Mouse (Mus musculus): ENCODE data around the gene Lrrfip2. TPM values are rescaled to one million over a fixed set of nuclear protein-coding genes. Genes with fewer than 3 reads are reported as not detected.

Lrrfip2 gene
- polyA plus RNA-seq, 1 experiment, result 39.2 TPM

- H3K4me3 ChIP-seq (ENCODE audit: insufficient read depth, low read length), result no peak overlapping the region
- TF ChIP-seq CTCF (IDR thresholded peaks at IDR 0.05; ENCODE audit: borderline replicate concordance, insufficient read depth, low read length), result no peak
- H3K27ac ChIP-seq (ENCODE audit: insufficient read depth, low read length), result no peak overlapping the region
- H3K4me1 ChIP-seq (ENCODE audit: control insufficient read depth, insufficient read depth, low read length), result peaks cover 13% of the 10 kb centered on the region
Measured at GRCm38 (mm10) chr9:111152314-111152897, 35.0 kb downstream of the Lrrfip2 start.

GRCm38 (mm10) chr9:111153026-111153425 is 35.6 kb downstream of the Lrrfip2 start:
- Histone ChIP-seq H3K4me1 (ENCODE audit: control insufficient read depth, insufficient read depth, low read length) (peaks cover 13% of the 10 kb centered on the region), H3K4me3 (ENCODE audit: insufficient read depth, low read length) (no peak overlapping the region), H3K27ac (ENCODE audit: insufficient read depth, low read length) (no peak overlapping the region)
- TF ChIP-seq CTCF (IDR thresholded peaks at IDR 0.05; ENCODE audit: borderline replicate concordance, insufficient read depth, low read length) (no peak), POLR2A (IDR thresholded peaks at IDR 0.05; ENCODE audit: low read depth, low read length) (no peak)

- Histone ChIP-seq H3K27ac (ENCODE audit: insufficient read depth, low read length) (no peak overlapping the region), H3K4me3 (ENCODE audit: insufficient read depth, low read length) (no peak overlapping the region), H3K4me1 (ENCODE audit: control insufficient read depth, insufficient read depth, low read length) (no peaks in the 10 kb centered on the region)
- TF ChIP-seq POLR2A (IDR thresholded peaks at IDR 0.05; ENCODE audit: low read depth, low read length) (no peak), CTCF (IDR thresholded peaks at IDR 0.05; ENCODE audit: borderline replicate concordance, insufficient read depth, low read length) (no peak)
Measured at GRCm38 (mm10) chr9:111155764-111156458, 38.5 kb downstream of the Lrrfip2 start.

- peaks cover 3% of the 10 kb centered on the region; the same call in 1 of the 2 replicates for H3K4me1 ChIP-seq (ENCODE audit: control insufficient read depth, insufficient read depth, low read length)
- H3K27ac ChIP-seq (ENCODE audit: insufficient read depth, low read length), result no peak overlapping the region
- TF ChIP-seq CTCF (IDR thresholded peaks at IDR 0.05; ENCODE audit: borderline replicate concordance, insufficient read depth, low read length) (no peak), POLR2A (IDR thresholded peaks at IDR 0.05; ENCODE audit: low read depth, low read length) (no peak)
- H3K4me3 ChIP-seq (ENCODE audit: insufficient read depth, low read length), result no peak overlapping the region
Measured at GRCm38 (mm10) chr9:111159562-111159961, 42.2 kb downstream of the Lrrfip2 start.

- Histone ChIP-seq H3K4me3 (ENCODE audit: insufficient read depth, low read length) (no peak overlapping the region), H3K4me1 (ENCODE audit: control insufficient read depth, insufficient read depth, low read length) (peaks cover 3% of the 10 kb centered on the region; the same call in 1 of the 2 replicates), H3K27ac (ENCODE audit: insufficient read depth, low read length) (no peak overlapping the region)
- TF ChIP-seq CTCF (IDR thresholded peaks at IDR 0.05; ENCODE audit: borderline replicate concordance, insufficient read depth, low read length) (no peak), POLR2A (IDR thresholded peaks at IDR 0.05; ENCODE audit: low read depth, low read length) (no peak)
Measured at GRCm38 (mm10) chr9:111161213-111161612, 43.8 kb downstream of the Lrrfip2 start.

GRCm38 (mm10) chr9:111166612-111167011 is 49.2 kb downstream of the Lrrfip2 start:
- H3K4me1 ChIP-seq (ENCODE audit: control insufficient read depth, insufficient read depth, low read length), result peaks cover 3% of the 10 kb centered on the region; the same call in 1 of the 2 replicates
- H3K4me3 ChIP-seq (ENCODE audit: insufficient read depth, low read length), result no peak overlapping the region
- H3K27ac ChIP-seq (ENCODE audit: insufficient read depth, low read length), result no peak overlapping the region
- TF ChIP-seq POLR2A (IDR thresholded peaks at IDR 0.05; ENCODE audit: low read depth, low read length), result no peak
- TF ChIP-seq CTCF (IDR thresholded peaks at IDR 0.05; ENCODE audit: borderline replicate concordance, insufficient read depth, low read length), result no peak

GRCm38 (mm10) chr9:111170430-111170829 is 53.0 kb downstream of the Lrrfip2 start:
- H3K27ac ChIP-seq (ENCODE audit: insufficient read depth, low read length), result no peak overlapping the region
- H3K4me3 ChIP-seq (ENCODE audit: insufficient read depth, low read length), result no peak overlapping the region
- TF ChIP-seq POLR2A (IDR thresholded peaks at IDR 0.05; ENCODE audit: low read depth, low read length) (no peak), CTCF (IDR thresholded peaks at IDR 0.05; ENCODE audit: borderline replicate concordance, insufficient read depth, low read length) (no peak)
- H3K4me1 ChIP-seq (ENCODE audit: control insufficient read depth, insufficient read depth, low read length), result no peaks in the 10 kb centered on the region

DNA sequence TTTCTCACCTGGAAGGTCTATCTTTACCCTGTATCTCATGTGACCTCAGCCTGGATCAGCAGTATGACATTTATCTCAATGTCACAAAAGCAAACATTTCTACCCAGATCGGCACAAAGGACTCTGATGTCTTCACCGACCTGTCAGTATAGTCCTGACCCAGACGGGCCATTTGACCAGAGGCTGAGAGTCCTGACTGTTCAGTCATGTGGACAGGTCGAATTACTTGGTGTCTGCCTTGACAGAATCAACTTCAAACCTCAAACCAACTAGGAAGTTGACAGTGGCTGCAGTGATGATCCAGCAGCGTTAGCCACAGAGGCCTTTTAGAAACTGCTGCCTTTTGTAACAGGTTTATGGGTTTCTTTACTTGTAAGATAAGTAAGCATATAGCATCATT is 56.7 kb downstream of the Lrrfip2 start:
- Histone ChIP-seq H3K4me1 (ENCODE audit: control insufficient read depth, insufficient read depth, low read length) (no peaks in the 10 kb centered on the region), H3K27ac (ENCODE audit: insufficient read depth, low read length) (no peak overlapping the region), H3K4me3 (ENCODE audit: insufficient read depth, low read length) (no peak overlapping the region)
- no peak for TF ChIP-seq CTCF (IDR thresholded peaks at IDR 0.05; ENCODE audit: borderline replicate concordance, insufficient read depth, low read length)
- no peak for TF ChIP-seq POLR2A (IDR thresholded peaks at IDR 0.05; ENCODE audit: low read depth, low read length)

DNA sequence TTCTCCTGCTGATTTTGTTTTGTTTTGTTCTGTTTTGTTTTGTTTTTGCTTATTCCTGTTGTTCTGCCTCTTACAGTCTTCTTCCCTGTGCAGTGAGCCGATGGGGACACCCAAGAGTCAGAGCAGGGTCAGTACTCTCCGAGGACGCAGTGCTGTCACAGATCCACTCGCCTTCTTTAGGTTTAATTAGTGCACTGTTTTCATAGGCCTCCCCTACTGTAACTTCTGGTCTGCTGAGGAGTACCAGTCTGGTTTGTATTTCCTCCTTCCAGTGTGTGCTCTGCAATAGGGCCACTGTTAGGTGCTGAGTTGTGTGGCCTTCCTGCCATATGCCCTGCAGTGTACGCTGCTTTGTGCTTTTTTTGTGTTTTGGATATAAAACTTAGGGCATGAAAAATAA is 61.6 kb downstream of the Lrrfip2 start:
- TF ChIP-seq POLR2A (IDR thresholded peaks at IDR 0.05; ENCODE audit: low read depth, low read length) (no peak), CTCF (IDR thresholded peaks at IDR 0.05; ENCODE audit: borderline replicate concordance, insufficient read depth, low read length) (no peak)
- Histone ChIP-seq H3K4me1 (ENCODE audit: control insufficient read depth, insufficient read depth, low read length) (peaks cover 7% of the 10 kb centered on the region), H3K4me3 (ENCODE audit: insufficient read depth, low read length) (no peak overlapping the region), H3K27ac (ENCODE audit: insufficient read depth, low read length) (no peak overlapping the region)

DNA sequence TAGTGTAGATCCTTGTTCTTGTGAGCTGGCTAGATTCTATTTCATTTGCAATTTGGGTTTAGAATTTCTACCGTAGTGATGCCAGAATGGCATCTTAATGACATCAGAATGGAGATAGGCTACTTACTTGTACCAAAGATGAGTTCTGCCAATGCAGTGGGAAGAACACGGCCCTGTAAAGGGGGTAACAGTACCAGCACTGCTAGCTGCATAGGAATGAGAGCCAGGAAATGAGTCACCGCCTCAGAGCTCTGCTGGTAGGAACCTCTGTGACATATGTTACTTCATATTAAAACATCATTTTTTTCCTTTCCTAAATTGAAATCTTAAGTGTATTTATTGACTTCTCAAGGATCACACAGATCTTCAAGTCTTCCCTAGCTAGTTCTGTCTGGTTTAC is 64.8 kb downstream of the Lrrfip2 start:
- no peak overlapping the region for H3K4me3 ChIP-seq (ENCODE audit: insufficient read depth, low read length)
- peaks cover 7% of the 10 kb centered on the region for H3K4me1 ChIP-seq (ENCODE audit: control insufficient read depth, insufficient read depth, low read length)
- H3K27ac ChIP-seq (ENCODE audit: insufficient read depth, low read length), result peak overlapping the region; percentile 25; the same call in 1 of the 2 replicates
- TF ChIP-seq CTCF (IDR thresholded peaks at IDR 0.05; ENCODE audit: borderline replicate concordance, insufficient read depth, low read length) (no peak), POLR2A (IDR thresholded peaks at IDR 0.05; ENCODE audit: low read depth, low read length) (no peak)

Data from embryonic fibroblast, embryonic 13.5 days (primary cell).